Mouse (Mus musculus): ENCODE measurements around the gene Slc39a11. TPM values are rescaled to one million over a fixed set of nuclear protein-coding genes. Genes with fewer than 3 reads are reported as not detected.
A peak's percentile ranks its signal among the peaks of the same experiment; 100 is the strongest.

The Slc39a11 gene
- total and polyA plus RNA-seq, 2 experiments from 2014 or later, result 40.4 to 62.5 TPM

GRCm38 (mm10) chr11:113484037-113484436 is 165.8 kb downstream of the Slc39a11 start:
- ATAC-seq (ENCODE audit: low FRiP score) (no peak), DNase-seq (ENCODE audit: low spot score) (no peak)
- no peaks in the 10 kb centered on the region for H3K4me1 ChIP-seq (ENCODE audit: insufficient read depth, low read length)
- no peak overlapping the region for H3K4me3 ChIP-seq (ENCODE audit: low read depth, low read length)
- no peaks in the 10 kb centered on the region for H3K36me3 ChIP-seq (ENCODE audit: insufficient read depth, low read length)
- H3K9ac ChIP-seq (replicated peaks; ENCODE audit: low read length, poor library complexity, severe bottlenecking), result no peak overlapping the region
- peak; percentile 39; the same call in 1 of the 2 replicates for TF ChIP-seq CTCF (IDR thresholded peaks at IDR 0.05)
- no peaks in the 10 kb centered on the region for H3K27me3 ChIP-seq (ENCODE audit: insufficient read depth, low read length)
- H3K27ac ChIP-seq (ENCODE audit: low read depth, low read length), result no peak overlapping the region
- no peak overlapping the region for H3K4me2 ChIP-seq (ENCODE audit: low read depth, low read length, poor library complexity, severe bottlenecking)
- 93% methylated on average over 10 of the region's 10 CpGs for WGBS
- no peaks in the 10 kb centered on the region for H3K9me3 ChIP-seq (ENCODE audit: low read length)

GRCm38 (mm10) chr11:113477550-113477949 is 172.3 kb downstream of the Slc39a11 start:
- no peaks in the 10 kb centered on the region for H3K27me3 ChIP-seq (ENCODE audit: insufficient read depth, low read length)
- H3K9ac ChIP-seq (replicated peaks; ENCODE audit: low read length, poor library complexity, severe bottlenecking), result no peak overlapping the region
- DNase-seq (ENCODE audit: low spot score), result peak; percentile 75
- WGBS, result 30% methylated on average over 9 of the region's 9 CpGs
- no peaks in the 10 kb centered on the region for H3K36me3 ChIP-seq (ENCODE audit: insufficient read depth, low read length)
- no peak overlapping the region for H3K4me3 ChIP-seq (ENCODE audit: low read depth, low read length)
- H3K4me1 ChIP-seq (ENCODE audit: insufficient read depth, low read length), result peaks cover 5% of the 10 kb centered on the region; the same call in 1 of the 2 replicates
- ATAC-seq (ENCODE audit: low FRiP score), result no peak
- TF ChIP-seq CTCF (IDR thresholded peaks at IDR 0.05), result no peak; the same call in 1 of the 2 replicates
- no peak overlapping the region for H3K4me2 ChIP-seq (ENCODE audit: low read depth, low read length, poor library complexity, severe bottlenecking)
- H3K9me3 ChIP-seq (ENCODE audit: low read length), result no peaks in the 10 kb centered on the region
- no peak overlapping the region for H3K27ac ChIP-seq (ENCODE audit: low read depth, low read length)

- no peak for DNase-seq (ENCODE audit: low spot score)
- H3K4me2 ChIP-seq (ENCODE audit: low read depth, low read length, poor library complexity, severe bottlenecking), result no peak overlapping the region
- 84% methylated on average over 9 of the region's 9 CpGs for WGBS
- H3K4me1 ChIP-seq (ENCODE audit: insufficient read depth, low read length), result peaks cover 5% of the 10 kb centered on the region; the same call in 1 of the 2 replicates
- H3K36me3 ChIP-seq (ENCODE audit: insufficient read depth, low read length), result no peaks in the 10 kb centered on the region
- H3K9ac ChIP-seq (replicated peaks; ENCODE audit: low read length, poor library complexity, severe bottlenecking), result no peak overlapping the region
- H3K27ac ChIP-seq (ENCODE audit: low read depth, low read length), result no peak overlapping the region
- TF ChIP-seq CTCF (IDR thresholded peaks at IDR 0.05), result no peak
- H3K9me3 ChIP-seq (ENCODE audit: low read length), result no peaks in the 10 kb centered on the region
- H3K4me3 ChIP-seq (ENCODE audit: low read depth, low read length), result no peak overlapping the region
- no peaks in the 10 kb centered on the region for H3K27me3 ChIP-seq (ENCODE audit: insufficient read depth, low read length)
- ATAC-seq (ENCODE audit: low FRiP score), result no peak
These were observed 173.2 kb downstream of the Slc39a11 start for GRCm38 (mm10) chr11:113476720-113477119.

GRCm38 (mm10) chr11:113475491-113475890 is 174.4 kb downstream of the Slc39a11 start:
- Histone ChIP-seq H3K27me3 (ENCODE audit: insufficient read depth, low read length) (no peaks in the 10 kb centered on the region), H3K9ac (replicated peaks; ENCODE audit: low read length, poor library complexity, severe bottlenecking) (no peak overlapping the region), H3K4me2 (ENCODE audit: low read depth, low read length, poor library complexity, severe bottlenecking) (no peak overlapping the region), H3K4me3 (ENCODE audit: low read depth, low read length) (no peak overlapping the region), H3K36me3 (ENCODE audit: insufficient read depth, low read length) (no peaks in the 10 kb centered on the region), H3K9me3 (ENCODE audit: low read length) (no peaks in the 10 kb centered on the region), H3K27ac (ENCODE audit: low read depth, low read length) (no peak overlapping the region), H3K4me1 (ENCODE audit: insufficient read depth, low read length) (peaks cover 5% of the 10 kb centered on the region; the same call in 1 of the 2 replicates)
- no peak for DNase-seq (ENCODE audit: low spot score)
- TF ChIP-seq CTCF (IDR thresholded peaks at IDR 0.05), result no peak
- no peak for ATAC-seq (ENCODE audit: low FRiP score)
- WGBS, result 86% methylated on average over 5 of the region's 5 CpGs

GRCm38 (mm10) chr11:113473998-113474534 is 175.8 kb downstream of the Slc39a11 start:
- no peak overlapping the region for H3K27ac ChIP-seq (ENCODE audit: low read depth, low read length)
- WGBS, result 53% methylated on average over 7 of the region's 7 CpGs
- peaks cover 5% of the 10 kb centered on the region; the same call in 1 of the 2 replicates for H3K4me1 ChIP-seq (ENCODE audit: insufficient read depth, low read length)
- H3K27me3 ChIP-seq (ENCODE audit: insufficient read depth, low read length), result no peaks in the 10 kb centered on the region
- DNase-seq (ENCODE audit: low spot score), result no peak
- no peak overlapping the region for H3K9ac ChIP-seq (replicated peaks; ENCODE audit: low read length, poor library complexity, severe bottlenecking)
- H3K4me2 ChIP-seq (ENCODE audit: low read depth, low read length, poor library complexity, severe bottlenecking), result no peak overlapping the region
- H3K4me3 ChIP-seq (ENCODE audit: low read depth, low read length), result no peak overlapping the region
- no peak for TF ChIP-seq CTCF (IDR thresholded peaks at IDR 0.05)
- no peak for ATAC-seq (ENCODE audit: low FRiP score)
- no peaks in the 10 kb centered on the region for H3K9me3 ChIP-seq (ENCODE audit: low read length)
- H3K36me3 ChIP-seq (ENCODE audit: insufficient read depth, low read length), result no peaks in the 10 kb centered on the region

DNA sequence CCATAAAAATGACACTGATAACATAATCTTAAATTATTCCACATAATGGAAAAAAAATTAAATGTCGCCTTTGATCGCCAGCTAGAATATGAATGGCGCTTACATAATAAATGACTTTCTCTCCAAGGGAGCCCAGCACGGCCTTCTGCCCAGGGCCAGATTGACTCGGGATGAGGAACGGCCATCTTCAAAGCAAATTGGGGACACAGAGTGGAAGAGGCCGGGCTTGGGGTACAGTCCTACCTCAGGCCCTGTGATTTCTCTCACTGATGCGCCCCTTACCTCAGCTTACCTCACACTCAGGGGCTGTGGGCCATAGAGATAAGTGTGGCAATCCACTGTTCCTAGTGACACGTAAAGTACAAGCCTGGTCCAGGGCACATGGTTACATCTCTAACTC is 177.9 kb downstream of the Slc39a11 start:
- Histone ChIP-seq H3K36me3 (ENCODE audit: insufficient read depth, low read length) (no peaks in the 10 kb centered on the region), H3K4me1 (ENCODE audit: insufficient read depth, low read length) (peaks cover 5% of the 10 kb centered on the region; the same call in 1 of the 2 replicates), H3K27ac (ENCODE audit: low read depth, low read length) (no peak overlapping the region), H3K27me3 (ENCODE audit: insufficient read depth, low read length) (no peaks in the 10 kb centered on the region), H3K4me3 (ENCODE audit: low read depth, low read length) (no peak overlapping the region), H3K4me2 (ENCODE audit: low read depth, low read length, poor library complexity, severe bottlenecking) (no peak overlapping the region), H3K9ac (replicated peaks; ENCODE audit: low read length, poor library complexity, severe bottlenecking) (no peak overlapping the region), H3K9me3 (ENCODE audit: low read length) (no peaks in the 10 kb centered on the region)
- DNase-seq (ENCODE audit: low spot score), result no peak
- WGBS, result 75% methylated on average over 9 of the region's 9 CpGs
- TF ChIP-seq CTCF (IDR thresholded peaks at IDR 0.05), result no peak
- no peak for ATAC-seq (ENCODE audit: low FRiP score)

Measured in midbrain, postnatal 0 days (tissue).